Mouse (Mus musculus) C2C12 (cell line): Measurements from ENCODE around the gene Sfxn1.

ENCODE experiments used
- CEBPB ChIP-seq: IDR thresholded peaks from one replicate; pipeline ENCODE4 v1.6.1; 2011; ENCODE audit warnings: low read depth, mild to moderate bottlenecking, control low read depth, moderate library complexity
- CTCF ChIP-seq: IDR thresholded peaks from one replicate; pipeline ENCODE4 v1.5.1; 2011; ENCODE audit not compliant: control insufficient read depth, insufficient read depth, insufficient read length
- MAX ChIP-seq: IDR thresholded peaks from one replicate; pipeline ENCODE4 v1.6.1; 2011; ENCODE audit warnings: mild to moderate bottlenecking, control low read depth
- MYOD1 ChIP-seq: IDR thresholded peaks from one replicate; pipeline ENCODE4 v1.6.1; 2011; ENCODE audit warnings: low read depth; ENCODE audit not compliant: control insufficient read depth, insufficient read length
- USF1 ChIP-seq: IDR thresholded peaks from one replicate; pipeline ENCODE4 v1.6.1; 2011; ENCODE audit warnings: low read depth, mild to moderate bottlenecking, control low read depth, moderate library complexity

DNA sequence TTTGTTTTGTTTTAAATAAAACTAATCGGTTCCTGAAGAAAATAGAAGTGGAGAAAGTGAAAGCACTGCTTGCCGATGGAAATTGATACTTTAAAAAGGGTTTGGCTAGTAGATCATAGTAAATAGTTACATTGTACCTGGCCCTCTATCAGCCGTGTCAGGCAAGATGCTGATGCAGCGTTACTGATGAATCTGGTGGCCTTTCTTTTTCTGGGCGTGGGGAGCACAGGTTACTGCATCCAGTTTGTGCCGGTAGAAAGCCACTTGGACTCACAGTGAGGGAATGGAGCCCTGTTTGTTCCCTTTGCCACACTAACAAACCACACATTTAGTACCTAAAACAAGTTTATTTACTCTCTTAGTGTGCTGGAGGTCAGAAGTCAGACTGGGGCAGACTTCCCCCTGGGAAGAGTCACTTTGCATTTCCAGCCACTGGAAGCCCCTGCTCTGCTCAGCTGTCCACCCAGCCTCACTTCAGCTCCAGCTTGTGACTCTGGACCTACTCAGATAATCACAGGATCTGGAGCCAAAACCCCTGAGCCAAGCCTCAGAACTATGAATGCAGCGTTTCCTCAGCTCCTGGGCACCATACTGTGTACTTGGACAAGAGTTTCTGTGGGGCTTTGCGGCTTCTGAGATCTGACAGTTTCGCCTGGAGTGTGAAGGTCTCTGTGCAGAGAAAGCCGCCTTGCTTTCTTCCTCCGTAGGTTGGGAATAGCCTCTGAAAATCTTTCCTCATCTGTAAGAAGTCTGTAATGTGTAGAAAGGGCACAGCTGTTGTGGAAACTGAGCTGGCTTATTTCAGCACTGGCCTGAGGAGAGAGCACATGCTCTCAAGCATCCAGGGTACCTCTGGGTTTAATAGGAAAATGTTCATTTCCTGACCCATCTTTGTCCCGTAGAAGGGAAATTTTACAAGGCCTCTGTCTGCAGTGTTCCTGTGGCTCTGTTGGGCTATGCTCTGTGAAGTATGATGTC, 8.4 kb downstream of the Sfxn1 start:
- TF ChIP-seq CTCF: no peak
- no peak for TF ChIP-seq USF1
- TF ChIP-seq MAX: no peak
- TF ChIP-seq CEBPB: no peak
- TF ChIP-seq MYOD1: no peak
